Mouse (Mus musculus) effector memory CD4-positive, alpha-beta T cell, adult 7 months (primary cell): Measurements from ENCODE around the gene Bzw1. TPM values are rescaled to one million over a fixed set of nuclear protein-coding genes. Genes with fewer than 3 reads are reported as not detected.

ENCODE experiments used
- polyA plus RNA-seq: library from polyadenylated mRNA; unstranded; fragments of 100-300 nt; shearing (Covaris generic); gene quantifications from one replicate; pipeline ENCODE4 v1.2.1, GENCODE M21; 2017

Gene Bzw1
- 382 TPM for polyA plus RNA-seq

GRCm38 (mm10) chr1:58392652-58393283 is at the start of gene Bzw1:
Gene Bzw1, plus strand, starts transcription at chr1:58392898.

DNA sequence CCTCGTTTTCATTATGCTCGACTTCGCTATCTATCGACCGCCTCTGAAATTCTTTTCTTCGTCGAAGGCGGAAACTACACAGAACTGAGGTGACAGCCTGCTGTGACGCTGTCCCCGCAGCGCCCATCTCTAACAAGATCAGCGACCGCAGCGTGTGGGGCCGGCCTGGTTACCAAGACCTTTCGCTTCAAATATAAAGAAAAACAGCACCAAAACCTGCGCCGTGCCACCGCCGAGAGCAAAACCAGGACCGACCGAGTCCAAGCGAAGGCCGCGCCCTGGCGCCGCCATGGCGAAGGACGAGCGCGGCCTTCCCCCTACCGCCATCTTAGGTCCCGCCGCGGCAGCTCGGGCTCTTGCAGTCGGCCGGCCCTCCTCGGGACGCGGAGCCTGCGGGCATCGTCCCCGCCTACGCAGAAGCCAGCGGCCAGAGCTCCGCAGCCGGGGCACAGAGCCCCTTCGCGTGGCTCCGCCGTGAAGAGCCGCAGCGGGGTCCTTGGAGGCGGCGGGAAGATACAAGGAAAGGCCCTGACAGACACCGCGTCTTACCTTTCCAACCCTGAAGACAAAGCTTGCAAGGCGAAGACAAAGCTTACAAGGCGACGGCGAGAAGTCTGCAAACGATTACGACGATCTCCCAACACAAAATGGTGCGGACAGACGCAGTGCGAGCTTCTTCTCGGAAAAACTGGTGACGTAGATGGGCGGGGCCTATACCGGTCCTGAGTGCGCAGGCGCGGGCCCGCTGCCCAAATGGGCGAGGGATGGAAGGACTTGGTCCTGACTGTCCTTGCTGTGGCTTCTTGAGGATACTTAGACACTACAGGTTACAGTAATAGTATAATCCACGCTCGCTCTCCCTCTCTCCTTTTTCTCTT is 30.9 kb downstream of the Bzw1 start, which contains the start of gene Clk1:
Clk1 (minus strand) TSS at position 696 of the 878 bp plus-strand sequence.

DNA sequence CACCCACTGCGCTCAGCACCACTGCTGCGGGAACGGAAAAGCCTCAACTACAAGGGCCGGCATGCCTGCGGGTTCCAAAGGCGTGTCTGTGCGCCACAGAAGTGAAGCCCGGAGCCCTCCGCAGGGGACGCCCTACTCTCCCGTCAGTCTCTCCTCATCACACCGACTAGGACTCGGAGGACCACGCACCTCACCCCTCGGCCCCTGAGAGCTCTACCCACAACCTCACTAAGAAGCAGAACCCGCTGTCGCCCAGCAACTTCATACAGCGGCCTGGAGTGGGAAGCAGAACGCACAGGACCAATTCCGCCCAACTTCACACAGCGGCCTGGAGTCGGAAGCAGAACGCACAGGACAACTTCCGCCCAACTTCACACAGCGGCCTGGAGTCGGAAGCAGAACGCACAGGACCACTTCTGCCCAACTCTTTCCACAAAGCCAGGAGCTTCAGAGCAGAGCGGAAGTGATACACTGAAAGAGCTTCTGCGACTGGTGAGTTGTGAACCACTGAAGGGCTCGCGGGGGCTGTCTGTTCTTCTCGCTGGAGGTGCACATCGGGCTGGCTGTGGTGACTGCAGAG is 52.5 kb downstream of the Bzw1 start, which contains the start of the genes Nif3l1 and Ppil3:
Nif3l1 (plus strand) TSS at position 9 of the 580 bp plus-strand sequence.
Ppil3 (minus strand) TSS at position 344 of the 580 bp plus-strand sequence.

Other genes with a start within 250 kb of the Bzw1 start
- not detected for gene Aox4, start 182.5 kb upstream of the Bzw1 start, polyA plus RNA-seq
- gene Aox2, start 114.6 kb upstream of the Bzw1 start, polyA plus RNA-seq = 0.06 TPM
- gene Clk1, start 31.2 kb downstream of the Bzw1 start, polyA plus RNA-seq = 1,105 TPM
- 38.5 TPM for gene Nif3l1, start 52.3 kb downstream of the Bzw1 start, polyA plus RNA-seq
- gene Ppil3, start 52.6 kb downstream of the Bzw1 start, polyA plus RNA-seq = 27.0 TPM
- 26.4 TPM for gene Orc2, start 112.2 kb downstream of the Bzw1 start, polyA plus RNA-seq
- gene Fam126b, start 193.4 kb downstream of the Bzw1 start, polyA plus RNA-seq = 6.6 TPM
- gene Ndufb3, start 193.5 kb downstream of the Bzw1 start, polyA plus RNA-seq = 66.4 TPM